Mouse (Mus musculus) macrophage (primary cell): ENCODE measurements around the gene Zfp184. TPM values are rescaled to one million over a fixed set of nuclear protein-coding genes. Genes with fewer than 3 reads are reported as not detected.

Experiments
- H3K27ac ChIP-seq: fragments of 350-480 bp; formaldehyde crosslinking; 2 replicates; pipeline ENCODE4 v1.9.0; 2021
- H3K36me3 ChIP-seq: fragments of 350-480 bp; formaldehyde crosslinking; 2 replicates; pipeline ENCODE4 v1.9.0; 2021; ENCODE audit errors: inconsistent target
- H3K4me3 ChIP-seq: fragments of 350-480 bp; formaldehyde crosslinking; 2 replicates; pipeline ENCODE4 v1.9.0; 2021; ENCODE audit errors: inconsistent target
- H3K79me2 ChIP-seq: fragments of 350-480 bp; formaldehyde crosslinking; 2 replicates; pipeline ENCODE4 v1.9.0; 2021; ENCODE audit errors: inconsistent target
- WGBS: methylation state at CpG from one replicate; pipeline ENCODE4 v1.1.7; 2026; ENCODE audit warnings: inconsistent platforms; ENCODE audit not compliant: missing documents; 5-methylcytosine and 5-hydroxymethylcytosine counted together
- polyA plus RNA-seq: library from polyadenylated mRNA; stranded (reverse); fragments of 250-400 nt; gene quantifications from 3 replicates; pipeline ENCODE4 v1.2.4, GENCODE M21; 2018; ENCODE audit warnings: inconsistent platforms

Gene Zfp184
- polyA plus RNA-seq, 1 experiment from 2014 or later: 0.14 TPM

DNA sequence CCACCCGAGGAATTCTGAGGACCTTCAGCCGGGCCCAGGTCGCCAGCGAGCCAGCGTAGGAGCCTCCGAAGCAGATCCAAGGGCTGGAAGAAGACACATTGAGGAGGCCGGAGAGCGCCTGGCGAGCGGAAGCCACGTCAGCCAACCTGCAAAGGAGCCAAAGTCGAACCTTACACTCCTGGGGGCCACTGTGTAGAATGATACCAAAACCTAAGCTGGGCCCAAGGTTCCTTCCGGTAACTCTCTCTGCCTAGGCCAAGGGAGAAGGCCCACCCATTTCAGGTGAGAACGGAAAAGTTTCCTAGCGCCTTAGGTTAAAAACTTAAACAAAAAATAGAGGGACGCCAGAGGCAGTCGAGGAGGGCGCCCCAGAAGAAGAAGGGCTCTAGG, 62.2 kb downstream of the Zfp184 start:
- no peak overlapping the region; the same call in 1 of the 2 replicates for H3K4me3 ChIP-seq
- 34% methylated on average over 18 of the region's 18 CpGs for WGBS

DNA sequence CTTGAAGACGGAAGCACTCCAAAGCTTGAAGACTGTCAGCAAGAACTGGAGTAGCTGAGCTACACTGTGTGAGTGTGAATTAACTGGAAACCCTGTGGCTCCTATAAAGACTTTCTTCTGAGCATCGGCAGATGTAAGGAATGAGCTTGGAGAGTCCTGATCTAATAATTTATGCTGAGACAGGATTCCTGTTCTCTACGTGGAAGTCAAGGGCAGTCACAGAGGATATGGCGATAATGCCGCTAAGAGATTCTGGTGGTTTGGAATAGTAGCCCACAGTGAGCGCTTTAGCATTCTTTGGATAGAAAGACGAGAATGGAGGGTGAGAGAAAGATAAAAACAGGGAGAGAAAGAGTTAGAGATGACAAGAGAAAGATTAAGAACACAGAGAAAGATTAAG, 63.0 kb downstream of the Zfp184 start:
- Histone ChIP-seq H3K79me2 (no peaks in the 10 kb centered on the region), H3K27ac (no peak overlapping the region), H3K4me3 (no peak overlapping the region), H3K36me3 (no peaks in the 10 kb centered on the region)
- WGBS: 81% methylated on average over 7 of the region's 7 CpGs

More for the DNA sequence above, 62.2 kb downstream of the Zfp184 start:
- Histone ChIP-seq H3K36me3 (no peaks in the 10 kb centered on the region), H3K79me2 (no peaks in the 10 kb centered on the region), H3K27ac (no peak overlapping the region)

DNA sequence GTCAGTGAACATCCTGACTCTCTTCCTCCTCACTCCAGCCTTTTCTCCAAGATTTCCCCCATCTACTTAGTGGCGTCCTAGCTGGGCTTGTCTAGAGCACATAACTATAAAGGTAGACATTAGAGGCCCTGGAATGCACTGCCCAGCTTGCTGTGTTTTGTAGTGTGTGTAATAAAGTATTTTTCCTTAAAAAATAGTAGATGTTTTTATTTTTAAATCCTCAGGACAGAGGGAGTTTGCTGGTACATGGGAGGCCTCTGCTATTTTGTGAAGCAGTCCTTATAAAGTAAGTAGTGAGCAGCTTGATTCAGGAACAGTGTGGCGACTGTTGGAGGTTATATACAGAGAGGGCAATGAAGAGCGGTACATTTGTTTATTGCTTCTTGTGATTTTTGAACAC, 63.8 kb downstream of the Zfp184 start:
- Histone ChIP-seq H3K4me3 (no peak overlapping the region), H3K36me3 (no peaks in the 10 kb centered on the region), H3K27ac (no peak overlapping the region), H3K79me2 (no peaks in the 10 kb centered on the region)
- WGBS: 93% methylated on average over 3 of the region's 3 CpGs

DNA sequence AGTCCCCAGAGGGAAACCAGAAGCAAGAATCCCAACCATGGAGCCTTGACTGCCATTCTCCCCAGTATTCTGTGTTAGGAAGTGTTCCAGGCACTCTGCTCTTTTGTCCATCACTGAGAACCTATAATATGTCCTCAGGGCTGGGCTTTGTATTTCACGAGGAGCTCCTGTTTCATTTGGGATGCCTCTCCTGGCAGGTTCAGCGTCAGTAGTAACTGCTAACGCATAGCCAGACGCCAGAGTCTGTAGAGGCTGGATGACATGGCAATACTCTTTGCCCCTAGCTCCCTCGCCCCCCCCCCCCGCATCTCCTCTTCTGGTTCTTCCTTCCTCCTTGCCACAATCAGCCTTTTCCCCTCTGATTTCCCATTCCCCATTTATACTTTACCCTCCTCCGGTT, 64.7 kb downstream of the Zfp184 start, which contains the start of gene Prss16:
Prss16 (minus strand) TSS at position 101 of the 400 bp plus-strand sequence.
- Histone ChIP-seq H3K79me2 (no peaks in the 10 kb centered on the region), H3K4me3 (no peak within 1 kb of the TSS), H3K27ac (no peak within 1 kb of the TSS), H3K36me3 (no peaks in the 10 kb centered on the region)
- WGBS: 28% methylated on average over 5 of the region's 7 CpGs

Other genes starting within 250 kb of the Zfp184 start
- gene Olfr1359, start 247.0 kb upstream of the Zfp184 start, polyA plus RNA-seq: not detected in 3 replicates
- not detected in 3 replicates for gene Hist1h2bl, start 229.0 kb upstream of the Zfp184 start, polyA plus RNA-seq
- not detected in 3 replicates for gene Hist1h2ai, start 228.7 kb upstream of the Zfp184 start, polyA plus RNA-seq
- 1.6 TPM in 1 of 3 replicates, not detected in the others for gene Hist1h3h, start 227.4 kb upstream of the Zfp184 start, polyA plus RNA-seq
- not detected in 3 replicates for gene Hist1h2bm, start 223.1 kb upstream of the Zfp184 start, polyA plus RNA-seq
- not detected in 3 replicates for gene Hist1h4j, start 210.0 kb upstream of the Zfp184 start, polyA plus RNA-seq
- 3.4 to 5.4 TPM in 2 of 3 replicates, not detected in the other for gene Hist1h4k, start 194.6 kb upstream of the Zfp184 start, polyA plus RNA-seq
- gene Hist1h2ak, start 191.3 kb upstream of the Zfp184 start, polyA plus RNA-seq: not detected in 3 replicates
- gene Hist1h2bn, start 191.0 kb upstream of the Zfp184 start, polyA plus RNA-seq: 1.4 TPM in 1 of 3 replicates, not detected in the others
- not detected in 3 replicates for gene Hist1h1b, start 164.5 kb upstream of the Zfp184 start, polyA plus RNA-seq
- not detected in 3 replicates for gene Hist1h3i, start 161.7 kb upstream of the Zfp184 start, polyA plus RNA-seq
- not detected in 3 replicates for gene Hist1h2an, start 157.9 kb upstream of the Zfp184 start, polyA plus RNA-seq
- not detected in 3 replicates for gene Hist1h2bp, start 157.6 kb upstream of the Zfp184 start, polyA plus RNA-seq
- gene Hist1h2bq, start 134.9 kb upstream of the Zfp184 start, polyA plus RNA-seq: 0.17 to 0.62 TPM in 2 of 3 replicates, not detected in the other
- not detected in 3 replicates for gene Hist1h2ao, start 134.6 kb upstream of the Zfp184 start, polyA plus RNA-seq
- 1.4 TPM in 1 of 3 replicates, not detected in the others for gene Hist1h4m, start 133.3 kb upstream of the Zfp184 start, polyA plus RNA-seq
- gene Hist1h4n, start 112.9 kb upstream of the Zfp184 start, polyA plus RNA-seq: not detected in 3 replicates
- gene Hist1h2ap, start 111.6 kb upstream of the Zfp184 start, polyA plus RNA-seq: 13.7 to 51.2 TPM (median 37.0 TPM) in 3 replicates
- gene Hist1h2br, start 111.4 kb upstream of the Zfp184 start, polyA plus RNA-seq: 1.1 TPM in 1 of 3 replicates, not detected in the others
- not detected in 3 replicates for gene Pom121l2, start 36.1 kb downstream of the Zfp184 start, polyA plus RNA-seq
- gene Prss16, start 64.6 kb downstream of the Zfp184 start, polyA plus RNA-seq: 0.52 to 2.6 TPM (median 1.3 TPM) in 3 replicates
- not detected in 3 replicates for gene Hist1h2ah, start 90.5 kb downstream of the Zfp184 start, polyA plus RNA-seq
- not detected in 3 replicates for gene Hist1h2bk, start 90.8 kb downstream of the Zfp184 start, polyA plus RNA-seq
- gene Hist1h4i, start 96.3 kb downstream of the Zfp184 start, polyA plus RNA-seq: 2.6 to 11.5 TPM (median 7.3 TPM) in 3 replicates
- not detected in 3 replicates for gene Hist1h2ag, start 97.8 kb downstream of the Zfp184 start, polyA plus RNA-seq
- not detected in 3 replicates for gene Hist1h2bj, start 98.1 kb downstream of the Zfp184 start, polyA plus RNA-seq
- gene Vmn1r188, start 139.3 kb downstream of the Zfp184 start, polyA plus RNA-seq: not detected in 3 replicates
- gene Vmn1r189, start 160.7 kb downstream of the Zfp184 start, polyA plus RNA-seq: not detected in 3 replicates
- gene Vmn1r191, start 238.9 kb downstream of the Zfp184 start, polyA plus RNA-seq: not detected in 3 replicates
- not detected in 3 replicates for gene Vmn1r192, start 246.0 kb downstream of the Zfp184 start, polyA plus RNA-seq